Mouse (Mus musculus): ENCODE measurements at regions not wholly inside any gene's neighbourhood (a gene's known extent, or its start where the extent isn't known, plus 50 kb on each side); places are given as distances from the start of the nearest gene placed in this dataset.
A peak's percentile ranks its signal among the peaks of the same experiment; 100 is the strongest.
"Not testable (repeated sequence)": the region's sequence is repeated elsewhere in the genome, so short reads cannot be mapped to it uniquely, and the experiment has no call there.

- DNase-seq (ENCODE audit: low read depth, low spot score): no peak
These were observed 139.5 kb downstream of the Bcl2l11 start for GRCm38 (mm10) chr2:128265014-128265990.

- DNase-seq (ENCODE audit: low read depth, low spot score): no peak
These were observed 144.7 kb downstream of the Bcl2l11 start for GRCm38 (mm10) chr2:128270377-128271129.

- DNase-seq (ENCODE audit: low read depth, low spot score): no peak
These were observed 147.0 kb downstream of the Bcl2l11 start for GRCm38 (mm10) chr2:128272789-128273188.

- DNase-seq (ENCODE audit: low read depth, low spot score): no peak
These were observed 147.5 kb downstream of the Bcl2l11 start for GRCm38 (mm10) chr2:128273292-128273691.

GRCm38 (mm10) chr2:128276337-128276736, 150.5 kb downstream of the Bcl2l11 start:
- no peak for DNase-seq (ENCODE audit: low read depth, low spot score)

GRCm38 (mm10) chr2:128277387-128278123, 151.7 kb downstream of the Bcl2l11 start:
- no peak for DNase-seq (ENCODE audit: low read depth, low spot score)

GRCm38 (mm10) chr2:128278124-128278432, 152.2 kb downstream of the Bcl2l11 start:
- DNase-seq (ENCODE audit: low read depth, low spot score): no peak

- DNase-seq (ENCODE audit: low read depth, low spot score): no peak
These were observed 152.8 kb downstream of the Bcl2l11 start for GRCm38 (mm10) chr2:128278608-128279081.

- DNase-seq (ENCODE audit: low read depth, low spot score): no peak
These were observed 153.4 kb downstream of the Bcl2l11 start for GRCm38 (mm10) chr2:128279127-128279710.

GRCm38 (mm10) chr2:128282591-128282990, 156.8 kb downstream of the Bcl2l11 start:
- no peak for DNase-seq (ENCODE audit: low read depth, low spot score)

GRCm38 (mm10) chr2:128284822-128285421, 159.1 kb downstream of the Bcl2l11 start:
- peak; percentile 89 for DNase-seq (ENCODE audit: low read depth, low spot score)

GRCm38 (mm10) chr2:128285457-128285856, 159.6 kb downstream of the Bcl2l11 start:
- peak; percentile 40 for DNase-seq (ENCODE audit: low read depth, low spot score)

GRCm38 (mm10) chr2:128288138-128288551, 162.3 kb downstream of the Bcl2l11 start:
- no peak for DNase-seq (ENCODE audit: low read depth, low spot score)

GRCm38 (mm10) chr2:128290609-128291008, 164.8 kb downstream of the Bcl2l11 start:
- DNase-seq (ENCODE audit: low read depth, low spot score): no peak

- no peak for DNase-seq (ENCODE audit: low read depth, low spot score)
These were observed 168.8 kb downstream of the Bcl2l11 start for GRCm38 (mm10) chr2:128294610-128295009.

- no peak for DNase-seq (ENCODE audit: low read depth, low spot score)
These were observed 169.2 kb downstream of the Bcl2l11 start for GRCm38 (mm10) chr2:128295018-128295424.

- DNase-seq (ENCODE audit: low read depth, low spot score): no peak
These were observed 169.9 kb downstream of the Bcl2l11 start for GRCm38 (mm10) chr2:128295726-128296234.

GRCm38 (mm10) chr2:128296423-128296822, 170.6 kb downstream of the Bcl2l11 start:
- DNase-seq (ENCODE audit: low read depth, low spot score): not testable (repeated sequence)

GRCm38 (mm10) chr2:128296897-128297296, 171.1 kb downstream of the Bcl2l11 start:
- no peak for DNase-seq (ENCODE audit: low read depth, low spot score)

- DNase-seq (ENCODE audit: low read depth, low spot score): no peak
These were observed 172.0 kb downstream of the Bcl2l11 start for GRCm38 (mm10) chr2:128297821-128298220.

- DNase-seq (ENCODE audit: low read depth, low spot score): no peak
These were observed 173.2 kb downstream of the Bcl2l11 start for GRCm38 (mm10) chr2:128298996-128299395.

Measured in skeletal muscle tissue, adult 2 months (tissue).